Mouse (Mus musculus): ENCODE data around the gene Shd.

Gene Shd

DNA sequence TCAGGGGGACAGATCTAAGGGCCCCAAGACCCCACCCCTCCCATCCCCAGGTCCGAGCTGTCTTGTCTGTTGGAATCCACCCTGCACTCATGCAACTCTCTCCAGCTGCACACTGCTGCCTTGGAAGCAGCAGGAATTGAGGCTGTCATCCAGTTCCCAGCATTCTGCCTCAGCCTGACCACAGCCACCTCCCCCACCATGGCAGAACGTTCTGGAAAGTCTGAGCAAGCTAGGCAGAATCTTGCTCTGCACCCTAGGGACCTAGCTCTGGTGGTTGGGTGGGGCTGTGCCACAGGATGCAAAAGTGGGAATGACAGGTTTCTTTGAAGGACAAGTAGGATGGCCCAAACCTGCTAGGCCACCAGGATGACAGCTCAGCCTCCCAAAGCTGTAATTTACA lies 54.2 kb downstream of the Shd start:
- DNase-seq (ENCODE audit: extremely low read depth, low read depth): no peak

DNA sequence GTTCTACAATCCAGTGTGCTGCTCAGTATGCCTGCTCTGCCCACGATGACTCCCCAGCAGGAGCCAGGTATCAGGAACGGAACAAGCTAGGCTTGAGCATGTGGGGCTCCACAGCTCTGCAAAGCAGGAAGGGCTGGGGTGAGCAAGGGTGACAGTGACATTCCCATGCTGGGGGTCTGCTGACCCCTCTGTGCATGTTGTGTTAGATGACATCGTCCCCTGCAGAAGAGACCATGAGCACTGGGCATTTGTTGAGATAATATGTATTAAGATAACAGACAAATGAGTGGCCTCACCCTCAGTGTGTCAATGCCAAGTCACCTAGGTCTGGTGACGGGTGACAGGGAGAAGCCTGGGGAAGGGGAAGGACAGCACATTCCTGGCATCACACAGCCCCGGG lies 54.7 kb downstream of the Shd start:
- DNase-seq (ENCODE audit: extremely low read depth, low read depth): no peak

Data from MEL-GATA-1-ER (cell line).